Mouse (Mus musculus) frontal cortex, adult (tissue): ENCODE measurements at regions not wholly inside any gene's neighbourhood (a gene's known extent, or its start where the extent isn't known, plus 50 kb on each side); places are given as distances from the start of the nearest gene placed in this dataset.
"Not testable (repeated sequence)": the region's sequence is repeated elsewhere in the genome, so short reads cannot be mapped to it uniquely, and the experiment has no call there.

Experiments used
- ATAC-seq: cut with Nextera tagmentation; 2 replicates; pipeline ENCODE4 v1.9.2; 2017; ENCODE audit warnings: mild to moderate bottlenecking, moderate library complexity, mixed read lengths; ENCODE audit not compliant: low TSS enrichment

- ATAC-seq, result no peak
These were observed 123.4 kb downstream of the Gm6685 start for GRCm38 (mm10) chr11:28216316-28216715.

- ATAC-seq, result no peak
These were observed 126.1 kb downstream of the Gm6685 start for GRCm38 (mm10) chr11:28213606-28214005.

GRCm38 (mm10) chr11:28202150-28202549, 137.5 kb downstream of the Gm6685 start:
- ATAC-seq, result no peak

GRCm38 (mm10) chr11:28188119-28188518, 151.5 kb downstream of the Gm6685 start:
- no peak for ATAC-seq

- not testable (repeated sequence) for ATAC-seq
These were observed 152.2 kb downstream of the Gm6685 start for GRCm38 (mm10) chr11:28187441-28187840.

GRCm38 (mm10) chr11:28171232-28171631, 168.4 kb downstream of the Gm6685 start:
- ATAC-seq, result no peak

GRCm38 (mm10) chr11:28152456-28152855, 187.2 kb downstream of the Gm6685 start:
- ATAC-seq, result peak; percentile 73
